Mouse (Mus musculus): ENCODE measurements around the gene Dennd6a. TPM values are rescaled to one million over a fixed set of nuclear protein-coding genes. Genes with fewer than 3 reads are reported as not detected.
"Not testable (repeated sequence)": the region's sequence is repeated elsewhere in the genome, so short reads cannot be mapped to it uniquely, and the experiment has no call there.

The Dennd6a gene
- polyA plus RNA-seq, 1 experiment: not detected

DNA sequence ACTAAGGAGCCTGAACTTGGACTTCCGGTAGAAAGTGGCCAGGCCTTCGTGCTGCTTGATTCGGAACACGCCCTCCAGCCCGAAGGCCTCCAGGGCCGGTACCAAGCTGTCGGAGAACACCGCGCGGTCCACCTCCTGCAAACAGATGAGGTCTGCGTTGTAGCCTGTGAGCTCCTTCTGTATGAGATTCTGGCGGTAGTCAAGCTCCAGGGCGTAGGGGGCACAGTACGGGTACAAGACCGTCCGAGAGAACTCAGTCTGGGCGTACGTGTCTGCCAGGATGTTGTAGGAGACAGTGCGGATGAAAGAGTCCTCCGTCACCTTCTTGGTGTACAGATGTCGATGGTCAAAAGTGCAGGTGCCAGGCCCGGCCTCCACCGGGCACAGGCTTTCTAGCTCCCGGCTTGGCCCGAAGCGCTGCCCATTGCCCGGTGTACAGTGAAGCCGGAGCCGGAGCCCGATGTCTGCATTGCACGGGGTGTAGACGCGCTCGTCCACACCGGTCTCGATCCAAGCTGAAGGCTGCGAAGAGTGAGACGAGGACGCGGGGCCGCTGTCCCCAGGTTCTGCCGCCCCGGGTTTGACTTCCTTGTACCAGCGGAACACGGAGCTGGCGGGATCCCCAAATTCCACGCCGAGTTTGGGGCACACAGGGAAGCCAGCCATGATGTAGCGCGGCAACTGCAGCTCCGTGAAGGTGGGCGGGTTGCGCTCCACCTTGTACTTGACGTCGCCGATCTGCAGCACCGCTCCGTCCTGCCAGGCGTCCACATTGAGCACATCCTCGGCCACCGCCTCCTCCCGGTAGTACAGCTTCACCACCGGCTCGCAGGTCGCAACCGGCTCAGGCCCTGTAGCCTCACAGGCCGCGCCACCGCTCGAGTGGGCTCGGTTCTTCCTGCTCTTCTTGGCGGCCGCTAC, 95.0 kb downstream of the Dennd6a start:
- Histone ChIP-seq H3K27ac (ENCODE audit: insufficient read depth, low read depth, low read length) (peak overlapping the region; percentile 85; the same call in 1 of the 2 replicates), H3K4me1 (ENCODE audit: control insufficient read depth, insufficient read depth, low read length) (peaks cover 6% of the 10 kb centered on the region; the same call in 1 of the 2 replicates), H3K4me3 (ENCODE audit: insufficient read depth, low read depth, low read length) (peak overlapping the region; percentile 84)
- WGBS: 1% methylated on average over 73 of the region's 73 CpGs
- TF ChIP-seq CTCF (IDR thresholded peaks at IDR 0.05; ENCODE audit: insufficient read depth, low read depth, low read length) (no peak), POLR2A (IDR thresholded peaks at IDR 0.05; ENCODE audit: insufficient read depth, low read depth, low read length) (no peak)

DNA sequence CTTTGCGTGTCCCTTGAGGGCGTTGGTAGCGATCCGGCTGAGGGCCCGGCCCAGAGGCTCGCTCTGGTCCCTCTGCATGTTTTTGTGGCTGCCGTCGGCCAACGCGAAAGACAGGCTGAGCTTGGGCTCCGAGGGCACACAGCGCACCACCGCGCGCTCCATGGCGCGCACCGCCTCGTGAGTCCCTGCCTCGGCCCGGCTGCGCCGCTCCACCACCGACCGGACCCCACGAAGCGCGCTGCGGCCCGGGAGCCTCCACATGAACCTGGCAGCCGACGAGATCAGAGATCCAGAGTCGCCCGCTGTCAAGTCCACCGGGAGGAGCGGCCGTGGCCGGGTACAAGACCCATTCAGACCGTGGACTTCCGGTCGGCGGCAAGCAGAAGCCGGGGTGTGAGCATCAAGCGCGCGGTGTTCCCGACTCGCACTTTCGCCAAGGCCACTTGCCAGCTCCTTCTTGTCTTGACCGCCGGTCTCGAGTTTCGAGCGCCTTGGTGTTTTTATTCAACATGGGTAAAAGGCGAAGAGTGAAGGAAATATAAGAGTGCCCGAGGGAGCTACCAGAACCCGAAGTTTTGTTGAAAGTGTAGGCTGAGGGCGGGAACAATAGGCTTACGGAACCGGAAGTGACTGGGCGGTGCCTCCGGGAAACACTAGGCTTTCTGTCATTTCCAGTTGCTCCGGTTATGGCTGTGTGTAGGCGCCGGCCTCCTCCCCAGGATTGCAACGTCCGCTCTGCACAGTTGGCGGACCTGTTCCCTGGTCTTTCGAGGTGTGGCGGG, 95.8 kb downstream of the Dennd6a start, which contains the start of gene Pde12:
TSS of gene Pde12 (minus strand) at position 592 of the 782 bp plus-strand sequence.
- H3K27ac ChIP-seq (ENCODE audit: insufficient read depth, low read depth, low read length): peak within 1 kb of the TSS; percentile 85
- peak within 1 kb of the TSS; percentile 84 for H3K4me3 ChIP-seq (ENCODE audit: insufficient read depth, low read depth, low read length)
- WGBS: under 1% methylated on average over 70 of the region's 70 CpGs
- no peak for TF ChIP-seq CTCF (IDR thresholded peaks at IDR 0.05; ENCODE audit: insufficient read depth, low read depth, low read length)
- TF ChIP-seq POLR2A (IDR thresholded peaks at IDR 0.05; ENCODE audit: insufficient read depth, low read depth, low read length): peak; percentile 69
- H3K4me1 ChIP-seq (ENCODE audit: control insufficient read depth, insufficient read depth, low read length): peaks cover 6% of the 10 kb centered on the region; the same call in 1 of the 2 replicates

DNA sequence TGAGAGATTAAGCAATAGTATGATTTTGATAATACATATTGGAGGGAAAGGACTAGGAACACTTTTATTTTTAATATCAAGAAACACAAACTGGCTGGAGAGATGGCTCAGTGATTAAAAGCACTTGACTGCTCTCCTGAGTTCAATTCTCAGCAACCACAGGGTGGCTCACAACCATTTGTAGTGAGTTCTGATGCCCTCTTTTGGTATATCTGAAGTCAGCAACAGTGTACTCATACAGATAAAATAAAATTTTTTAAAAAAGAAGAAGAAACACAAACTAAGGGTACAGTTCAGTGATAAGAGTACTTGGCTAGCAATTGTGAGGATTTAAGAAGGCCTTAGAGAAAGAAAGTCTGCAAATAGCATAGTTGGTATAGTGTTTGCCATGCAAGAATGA, 97.3 kb downstream of the Dennd6a start:
- no peak overlapping the region for H3K27ac ChIP-seq (ENCODE audit: insufficient read depth, low read depth, low read length)
- TF ChIP-seq POLR2A (IDR thresholded peaks at IDR 0.05; ENCODE audit: insufficient read depth, low read depth, low read length) (no peak), CTCF (IDR thresholded peaks at IDR 0.05; ENCODE audit: insufficient read depth, low read depth, low read length) (no peak)
- H3K4me1 ChIP-seq (ENCODE audit: control insufficient read depth, insufficient read depth, low read length): peaks cover 6% of the 10 kb centered on the region; the same call in 1 of the 2 replicates
- H3K4me3 ChIP-seq (ENCODE audit: insufficient read depth, low read depth, low read length): no peak overlapping the region

DNA sequence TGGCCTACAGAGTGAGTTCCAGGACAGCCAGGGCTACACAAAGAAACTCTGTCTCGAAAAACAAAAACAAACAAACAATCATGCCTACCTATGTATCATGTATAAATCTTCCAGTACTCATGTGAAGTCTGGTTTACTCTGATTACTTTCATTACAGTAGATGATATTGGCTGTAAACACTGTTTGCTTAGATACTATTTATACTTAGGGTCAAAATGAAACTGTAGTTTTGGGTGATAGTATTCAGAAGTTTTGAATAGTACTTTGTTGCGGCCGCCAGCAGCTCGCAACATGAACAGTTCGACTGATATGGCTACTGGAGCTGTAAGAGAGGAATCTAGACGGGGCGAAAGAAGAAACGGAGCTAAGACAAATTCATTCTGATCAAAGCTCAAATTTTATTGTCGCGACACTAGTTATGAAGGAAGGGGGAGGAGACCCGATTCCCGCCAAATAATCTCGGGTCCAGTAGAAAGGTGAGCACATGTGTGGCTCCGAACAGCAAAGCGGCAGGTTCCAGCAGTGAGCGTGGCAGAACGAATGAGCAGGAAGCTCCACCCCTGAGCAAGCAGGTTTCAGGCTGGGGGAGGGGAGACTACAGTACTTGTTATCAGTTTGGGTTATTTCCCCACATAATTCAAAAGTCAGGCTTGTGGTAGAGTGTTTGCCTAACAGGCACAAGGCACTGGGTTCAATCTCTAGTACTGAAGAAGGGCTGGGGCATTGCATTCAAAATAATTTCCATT, 98.4 kb downstream of the Dennd6a start:
- H3K4me1 ChIP-seq (ENCODE audit: control insufficient read depth, insufficient read depth, low read length); H3K4me3 ChIP-seq (ENCODE audit: insufficient read depth, low read depth, low read length); H3K27ac ChIP-seq (ENCODE audit: insufficient read depth, low read depth, low read length): not testable (repeated sequence)
- 65% methylated on average over 17 of the region's 17 CpGs for WGBS

DNA sequence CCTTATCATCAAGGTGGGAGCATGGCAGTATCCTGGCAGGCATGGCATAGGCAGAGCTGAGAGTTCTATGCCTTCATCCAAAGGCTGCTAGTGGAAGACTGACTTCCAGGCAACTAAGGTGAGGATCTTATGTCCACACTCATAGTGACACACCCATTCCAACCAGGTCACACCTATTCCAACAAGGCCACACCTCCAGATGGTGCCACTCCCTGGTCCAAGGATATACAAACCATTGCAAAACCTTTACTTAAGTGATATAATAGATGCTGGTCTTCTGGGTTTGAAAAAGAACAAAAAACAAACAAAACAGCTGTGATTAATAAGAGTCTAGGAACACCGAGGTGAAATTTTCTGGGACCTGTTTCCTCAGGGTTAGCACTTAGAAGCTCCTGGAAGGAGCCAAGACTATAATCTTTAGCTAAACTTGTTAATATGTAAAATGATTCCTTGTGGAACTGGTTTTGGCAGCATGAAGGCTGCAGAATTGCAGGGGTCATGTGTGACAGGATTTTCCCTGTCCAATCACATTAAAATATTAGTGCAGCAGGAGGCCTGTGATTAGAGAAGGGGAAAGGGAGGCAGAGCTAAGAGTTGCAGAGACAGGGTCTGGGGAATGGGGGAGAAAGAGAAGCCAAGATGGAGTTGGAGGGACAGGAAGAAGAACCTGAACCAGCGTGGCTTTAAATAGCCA, 101.0 kb downstream of the Dennd6a start:
- H3K4me1 ChIP-seq (ENCODE audit: control insufficient read depth, insufficient read depth, low read length); H3K4me3 ChIP-seq (ENCODE audit: insufficient read depth, low read depth, low read length); H3K27ac ChIP-seq (ENCODE audit: insufficient read depth, low read depth, low read length): not testable (repeated sequence)
- WGBS: 81% methylated on average over 2 of the region's 2 CpGs

DNA sequence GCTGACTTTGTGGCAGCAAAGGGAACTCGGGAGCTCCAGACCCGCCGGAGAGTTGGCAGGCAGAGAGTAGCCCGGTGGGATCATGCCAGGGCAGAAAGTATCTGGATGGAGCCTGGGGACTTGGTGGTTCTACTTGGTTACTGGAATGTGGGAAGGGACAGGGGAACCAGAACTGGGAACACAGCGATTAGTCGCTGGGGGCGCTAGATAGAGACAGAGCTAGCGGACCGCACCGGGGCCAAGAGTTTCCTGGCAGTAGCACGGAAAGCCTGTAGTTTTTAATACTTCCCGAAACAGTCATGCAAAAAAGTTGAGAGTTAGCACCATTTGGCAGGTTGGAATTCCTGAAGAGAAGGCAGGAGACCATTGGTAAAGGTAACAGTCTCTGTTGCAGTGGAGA, 101.7 kb downstream of the Dennd6a start:
- Histone ChIP-seq H3K4me3 (ENCODE audit: insufficient read depth, low read depth, low read length) (no peak overlapping the region), H3K4me1 (ENCODE audit: control insufficient read depth, insufficient read depth, low read length) (no peaks in the 10 kb centered on the region), H3K27ac (ENCODE audit: insufficient read depth, low read depth, low read length) (no peak overlapping the region)
- 10% methylated on average over 12 of the region's 12 CpGs for WGBS
- TF ChIP-seq POLR2A (IDR thresholded peaks at IDR 0.05; ENCODE audit: insufficient read depth, low read depth, low read length): no peak
- TF ChIP-seq CTCF (IDR thresholded peaks at IDR 0.05; ENCODE audit: insufficient read depth, low read depth, low read length): no peak

DNA sequence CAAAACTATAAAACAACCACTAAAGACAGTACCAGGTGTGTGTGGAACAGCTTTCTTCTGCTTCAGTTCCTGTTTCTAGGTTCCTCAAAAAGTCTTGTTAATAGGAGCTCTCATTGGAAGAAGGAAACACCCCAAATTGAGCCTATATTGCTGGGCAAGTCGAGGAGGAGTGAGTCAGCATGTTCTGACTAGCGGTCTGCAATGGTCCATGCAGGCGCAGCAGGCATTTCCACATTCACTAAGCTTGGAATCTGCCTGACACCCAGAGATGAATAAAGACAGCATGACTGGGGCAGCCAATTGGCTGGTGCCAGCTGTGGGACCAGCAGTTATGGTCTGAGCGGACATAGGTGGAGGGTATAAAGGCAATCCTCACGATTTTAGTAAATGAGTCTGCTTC, 102.1 kb downstream of the Dennd6a start:
- Histone ChIP-seq H3K4me1 (ENCODE audit: control insufficient read depth, insufficient read depth, low read length) (no peaks in the 10 kb centered on the region), H3K4me3 (ENCODE audit: insufficient read depth, low read depth, low read length) (no peak overlapping the region), H3K27ac (ENCODE audit: insufficient read depth, low read depth, low read length) (no peak overlapping the region)
- whole genome bisulfite sequencing: 82% methylated on average over 5 of the region's 5 CpGs
- TF ChIP-seq POLR2A (IDR thresholded peaks at IDR 0.05; ENCODE audit: insufficient read depth, low read depth, low read length) (no peak), CTCF (IDR thresholded peaks at IDR 0.05; ENCODE audit: insufficient read depth, low read depth, low read length) (no peak)

Other genes starting within 250 kb of the Dennd6a start
- not detected in 2 replicates for gene Slmap, start 38.9 kb upstream of the Dennd6a start, polyA plus RNA-seq (2012; ENCODE audit: insufficient read depth, insufficient read length, low replicate concordance, missing spikeins)
- not detected in 2 replicates for gene Arf4, start 64.2 kb downstream of the Dennd6a start, polyA plus RNA-seq (2012; ENCODE audit: insufficient read depth, insufficient read length, low replicate concordance, missing spikeins)
- not detected in 2 replicates for gene Pde12, start 96.0 kb downstream of the Dennd6a start, polyA plus RNA-seq (2012; ENCODE audit: insufficient read depth, insufficient read length, low replicate concordance, missing spikeins)
- not detected in 2 replicates for gene Dnah12, start 119.4 kb downstream of the Dennd6a start, polyA plus RNA-seq (2012; ENCODE audit: insufficient read depth, insufficient read length, low replicate concordance, missing spikeins)

Measured in olfactory bulb, adult 2 months (tissue).